Mouse (Mus musculus): Measurements from ENCODE around the gene Nt5dc3. TPM values are rescaled to one million over a fixed set of nuclear protein-coding genes. Genes with fewer than 3 reads are reported as not detected.

The Nt5dc3 gene
- 3.4 TPM for polyA plus RNA-seq (2015; fragmentation: Illumina TruSeq; extraction: RNeasy Lipid Tissue Mini Kit (QIAGEN cat#74804); ENCODE audit: insufficient read depth, low read depth, low replicate concordance)

DNA sequence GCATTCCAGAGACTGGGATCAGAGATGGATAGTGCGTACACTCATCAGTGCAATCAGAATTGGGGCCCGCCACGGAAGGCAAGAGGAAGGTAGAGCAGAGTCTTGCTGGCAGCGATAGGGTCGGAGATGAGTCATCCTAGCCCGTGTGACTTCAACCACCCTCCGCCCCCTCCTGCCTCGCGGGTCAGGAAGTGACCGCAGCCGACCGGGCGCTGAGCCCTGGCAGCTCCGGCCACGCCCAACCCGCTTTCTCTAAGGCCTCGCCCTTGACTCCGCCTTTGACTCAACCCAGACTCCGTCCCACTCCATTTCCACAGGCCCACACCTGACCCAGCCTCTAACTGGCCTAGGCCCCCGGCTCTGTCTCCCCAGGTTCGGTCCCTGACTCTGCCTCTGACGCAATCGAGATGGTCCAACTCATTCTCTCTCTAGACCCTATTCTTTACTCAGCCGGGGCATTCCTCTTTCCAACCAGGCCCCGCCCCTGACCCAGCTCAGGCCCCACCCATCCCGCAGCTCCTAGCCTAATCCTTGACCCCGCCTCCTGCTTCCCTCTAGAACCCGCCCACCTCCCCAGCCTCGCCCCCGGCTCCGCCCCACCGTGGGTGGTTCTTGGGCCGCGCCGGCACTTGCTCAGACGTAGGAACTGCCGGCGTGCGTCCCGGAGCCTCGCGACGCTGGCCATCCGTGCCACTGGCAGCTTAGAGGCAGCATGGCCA is at the start of gene Nt5dc3:
TSS of gene Nt5dc3 (plus strand) at position 608 of the 719 bp plus-strand sequence.

DNA sequence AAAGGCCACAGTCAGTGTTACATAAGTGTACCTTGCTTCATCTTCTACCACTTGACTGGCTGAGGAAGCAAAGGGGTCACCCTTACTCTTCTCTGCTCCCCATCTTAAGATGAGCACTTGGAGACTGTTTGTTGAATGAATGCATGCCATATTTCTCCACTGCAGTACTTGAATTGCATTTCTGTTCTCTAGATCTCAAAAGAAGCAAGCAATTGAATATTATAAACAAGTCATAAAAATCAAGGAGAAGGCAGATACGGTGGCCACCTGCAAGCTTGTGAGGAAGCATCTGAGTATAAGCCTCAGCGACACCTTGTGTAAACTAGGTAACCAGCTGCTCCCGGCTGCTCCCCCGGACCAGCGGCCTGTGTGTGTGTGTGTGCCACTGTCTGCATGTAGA is 15.1 kb upstream of the Nt5dc3 start, which contains the start of gene Gm49358:
TSS of gene Gm49358 (plus strand) at position 301 of the 400 bp plus-strand sequence.

Other genes with a start within 250 kb of the Nt5dc3 start
- 205 TPM for gene Hsp90b1, start 73.5 kb upstream of the Nt5dc3 start, polyA plus RNA-seq (2015; fragmentation: Illumina TruSeq; extraction: RNeasy Lipid Tissue Mini Kit (QIAGEN cat#74804); ENCODE audit: insufficient read depth, low read depth, low replicate concordance)
- 1.8 TPM for gene Ttc41, start 73.2 kb upstream of the Nt5dc3 start, polyA plus RNA-seq (2015; fragmentation: Illumina TruSeq; extraction: RNeasy Lipid Tissue Mini Kit (QIAGEN cat#74804); ENCODE audit: insufficient read depth, low read depth, low replicate concordance)
- not detected for gene Gm49358, start 15.0 kb upstream of the Nt5dc3 start, polyA plus RNA-seq (2015; fragmentation: Illumina TruSeq; extraction: RNeasy Lipid Tissue Mini Kit (QIAGEN cat#74804); ENCODE audit: insufficient read depth, low read depth, low replicate concordance)
- gene Stab2, start 229.0 kb downstream of the Nt5dc3 start, polyA plus RNA-seq (2015; fragmentation: Illumina TruSeq; extraction: RNeasy Lipid Tissue Mini Kit (QIAGEN cat#74804); ENCODE audit: insufficient read depth, low read depth, low replicate concordance): not detected